Mouse (Mus musculus): Measurements from ENCODE around the gene Txnrd2.

Gene Txnrd2

DNA sequence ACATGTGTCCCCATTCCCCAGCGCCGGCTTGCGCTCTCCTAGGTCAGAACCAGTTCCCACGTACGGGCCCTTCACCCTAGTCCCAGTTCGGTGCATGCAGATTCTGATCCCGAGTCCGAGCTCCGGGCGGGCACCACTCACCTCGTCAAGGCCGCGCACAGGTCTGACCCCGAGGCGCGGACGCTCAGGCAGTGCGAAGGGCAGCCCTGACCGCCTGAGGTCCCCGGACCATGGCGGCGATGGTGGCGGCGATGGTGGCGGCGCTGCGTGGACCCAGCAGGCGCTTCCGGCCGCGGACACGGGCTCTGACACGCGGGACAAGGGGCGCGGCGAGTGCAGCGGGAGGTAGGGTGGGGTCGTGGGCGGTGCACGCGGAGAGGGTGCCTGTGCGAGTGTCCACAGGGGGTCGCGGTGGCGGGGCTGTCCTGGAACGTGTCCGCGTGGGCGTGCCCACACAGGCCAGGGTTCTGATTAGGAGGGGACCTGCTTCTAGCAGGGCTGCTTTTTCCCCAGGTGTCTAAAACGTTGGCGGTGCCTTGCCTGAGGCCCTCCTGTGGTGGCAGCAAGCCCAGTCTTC lies at the start of gene Txnrd2:
Gene Txnrd2, plus strand, starts transcription at position 170 of the 577 bp plus-strand sequence.
- no peak for DNase-seq (ENCODE audit: extremely low spot score, low read depth, low spot score)

GRCm38 (mm10) chr16:18377203-18377602 lies 49.0 kb upstream of the Txnrd2 start:
- no peak for DNase-seq (ENCODE audit: extremely low spot score, low read depth, low spot score)

DNA sequence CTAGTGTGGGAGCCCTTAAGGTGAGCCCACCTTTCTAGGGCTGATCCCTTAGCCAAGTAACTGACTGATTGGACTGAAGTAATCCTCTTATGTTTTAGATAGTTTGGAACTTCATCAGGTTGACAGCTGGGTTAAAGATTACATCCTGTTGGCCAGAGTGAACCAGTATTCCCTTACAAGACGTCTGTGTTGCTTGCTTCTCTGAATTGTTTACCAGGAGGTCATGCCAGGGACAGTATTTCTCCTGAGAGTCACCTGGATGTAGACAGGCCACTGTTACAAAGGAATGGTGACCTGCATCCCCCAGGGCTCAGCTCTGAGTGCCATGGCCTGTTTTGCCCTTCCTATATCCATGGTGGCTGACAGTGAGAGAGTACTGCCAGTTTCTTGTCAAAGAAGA lies 47.7 kb upstream of the Txnrd2 start:
- no peak for DNase-seq (ENCODE audit: extremely low spot score, low read depth, low spot score)

GRCm38 (mm10) chr16:18379338-18380001 lies 46.7 kb upstream of the Txnrd2 start:
- DNase-seq (ENCODE audit: extremely low spot score, low read depth, low spot score) = no peak

GRCm38 (mm10) chr16:18380495-18381063 lies 45.6 kb upstream of the Txnrd2 start:
- no peak for DNase-seq (ENCODE audit: extremely low spot score, low read depth, low spot score)

- no peak for DNase-seq (ENCODE audit: extremely low spot score, low read depth, low spot score)
Measured at GRCm38 (mm10) chr16:18381621-18382258, 44.4 kb upstream of the Txnrd2 start.

DNA sequence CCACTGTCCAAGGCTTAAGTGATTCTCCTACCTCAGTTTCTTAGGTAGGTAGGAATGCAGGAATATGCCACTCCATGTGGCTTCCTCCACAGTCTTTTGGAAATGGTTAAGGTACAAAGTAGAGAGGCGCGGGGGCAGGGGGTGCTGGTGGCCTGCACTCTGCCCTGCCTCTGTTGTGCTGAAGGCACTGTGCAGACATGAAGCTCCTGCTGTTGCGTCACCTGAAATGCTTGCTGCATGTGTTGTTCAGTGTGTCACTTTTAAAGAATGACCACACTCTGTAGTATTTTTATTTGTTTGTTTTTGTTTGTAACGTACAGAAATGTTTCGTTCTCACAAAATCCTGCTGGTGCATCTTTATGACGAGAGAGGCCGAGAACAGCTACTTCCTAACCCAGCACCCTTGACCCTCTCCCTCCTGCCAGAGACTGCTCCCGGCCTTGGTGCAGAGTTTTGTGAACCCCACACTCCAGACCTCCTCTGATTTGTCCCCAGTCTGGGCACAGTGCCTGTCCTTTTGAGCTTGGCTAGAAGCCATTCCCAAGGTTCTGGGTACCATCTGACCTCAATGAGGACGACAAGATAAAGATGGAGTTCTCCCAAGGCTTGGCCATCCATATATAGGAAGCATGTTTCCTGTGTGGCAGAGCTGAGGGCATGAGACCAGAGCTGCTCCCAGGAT lies 43.0 kb upstream of the Txnrd2 start:
- no peak for DNase-seq (ENCODE audit: extremely low spot score, low read depth, low spot score)

- DNase-seq (ENCODE audit: extremely low spot score, low read depth, low spot score) = no peak
Measured at GRCm38 (mm10) chr16:18383756-18384155, 42.4 kb upstream of the Txnrd2 start.

DNA sequence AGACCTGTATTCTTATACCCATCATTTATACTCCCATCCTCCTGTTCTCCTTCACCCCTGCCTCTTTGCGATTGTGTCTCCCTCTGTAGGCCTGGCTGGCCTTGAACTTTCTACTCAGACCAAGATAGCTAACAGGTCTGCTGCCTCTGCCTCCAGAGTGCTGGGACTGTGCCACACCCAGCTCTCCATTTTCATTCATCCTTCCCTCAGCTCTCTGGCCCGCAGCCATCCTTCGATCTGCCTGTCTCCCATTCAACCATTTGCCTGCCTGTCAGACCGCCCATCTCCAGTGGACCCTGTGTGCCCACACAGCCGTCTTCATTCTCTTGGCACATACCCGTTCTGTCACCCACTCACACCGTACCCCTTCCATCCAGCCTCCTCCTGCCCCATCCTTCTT lies 42.0 kb upstream of the Txnrd2 start:
- DNase-seq (ENCODE audit: extremely low spot score, low read depth, low spot score) = no peak

DNA sequence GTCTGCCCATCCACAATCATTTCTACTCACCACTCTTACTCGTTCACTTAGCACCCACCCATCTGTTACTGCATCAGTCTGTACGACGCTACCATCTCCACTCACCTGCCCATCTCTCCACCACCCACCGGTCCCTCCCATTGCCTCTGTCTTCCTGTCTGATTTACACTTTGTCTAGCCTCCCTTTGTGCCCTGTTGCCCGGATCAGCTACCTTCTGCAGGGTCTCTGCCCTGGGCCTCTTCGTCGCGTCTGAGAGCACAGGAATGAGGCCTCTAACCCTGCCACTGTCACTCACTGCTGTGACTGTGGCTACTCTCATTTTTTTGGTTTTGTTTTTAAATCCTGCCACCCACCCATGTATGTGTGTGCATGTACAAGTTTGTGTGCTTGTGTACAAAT lies 41.5 kb upstream of the Txnrd2 start:
- DNase-seq (ENCODE audit: extremely low spot score, low read depth, low spot score) = no peak

DNA sequence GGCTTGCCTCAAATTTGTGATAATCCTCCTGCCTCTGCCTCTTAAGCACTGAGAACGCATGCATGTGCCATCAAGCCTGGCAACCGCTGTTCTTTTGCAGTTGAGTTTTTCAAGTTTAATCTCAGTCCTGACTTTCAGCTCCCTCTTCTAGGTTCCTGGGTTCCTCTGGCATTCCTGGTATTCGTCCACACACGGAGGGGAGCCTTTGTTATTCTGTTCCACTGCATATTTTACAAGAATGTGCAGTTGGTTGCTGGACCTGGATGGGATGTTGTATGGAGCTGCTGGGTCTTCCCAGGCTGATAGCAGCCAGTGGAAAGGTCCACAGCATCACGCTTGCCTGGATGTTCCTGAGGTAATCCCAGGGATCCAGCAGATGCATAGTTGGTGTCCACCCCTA lies 40.8 kb upstream of the Txnrd2 start:
- DNase-seq (ENCODE audit: extremely low spot score, low read depth, low spot score) = no peak

DNA sequence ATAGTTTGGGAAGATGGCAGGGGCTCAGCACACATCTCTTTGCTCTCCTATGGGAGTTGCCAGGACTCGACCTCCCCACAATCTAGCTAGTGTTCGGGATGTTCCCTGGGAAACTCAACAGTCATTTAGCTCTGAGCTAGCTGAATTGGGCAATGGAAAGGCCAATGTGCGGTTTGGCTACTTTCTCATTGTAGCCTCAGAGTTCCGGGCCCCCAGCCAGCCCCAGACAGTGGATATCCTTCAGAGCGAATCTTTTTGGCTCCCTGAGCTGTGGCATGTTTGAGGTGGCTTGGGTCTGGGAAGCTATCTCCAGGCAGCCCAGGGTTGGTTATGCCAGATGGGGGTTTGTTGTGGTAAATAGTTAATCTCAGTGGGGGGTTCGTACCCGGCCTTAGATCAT lies 39.7 kb upstream of the Txnrd2 start:
- DNase-seq (ENCODE audit: extremely low spot score, low read depth, low spot score) = no peak

GRCm38 (mm10) chr16:18386972-18387371 lies 39.2 kb upstream of the Txnrd2 start:
- no peak for DNase-seq (ENCODE audit: extremely low spot score, low read depth, low spot score)

- DNase-seq (ENCODE audit: extremely low spot score, low read depth, low spot score) = no peak
Measured at GRCm38 (mm10) chr16:18387704-18388582, 38.2 kb upstream of the Txnrd2 start.

DNA sequence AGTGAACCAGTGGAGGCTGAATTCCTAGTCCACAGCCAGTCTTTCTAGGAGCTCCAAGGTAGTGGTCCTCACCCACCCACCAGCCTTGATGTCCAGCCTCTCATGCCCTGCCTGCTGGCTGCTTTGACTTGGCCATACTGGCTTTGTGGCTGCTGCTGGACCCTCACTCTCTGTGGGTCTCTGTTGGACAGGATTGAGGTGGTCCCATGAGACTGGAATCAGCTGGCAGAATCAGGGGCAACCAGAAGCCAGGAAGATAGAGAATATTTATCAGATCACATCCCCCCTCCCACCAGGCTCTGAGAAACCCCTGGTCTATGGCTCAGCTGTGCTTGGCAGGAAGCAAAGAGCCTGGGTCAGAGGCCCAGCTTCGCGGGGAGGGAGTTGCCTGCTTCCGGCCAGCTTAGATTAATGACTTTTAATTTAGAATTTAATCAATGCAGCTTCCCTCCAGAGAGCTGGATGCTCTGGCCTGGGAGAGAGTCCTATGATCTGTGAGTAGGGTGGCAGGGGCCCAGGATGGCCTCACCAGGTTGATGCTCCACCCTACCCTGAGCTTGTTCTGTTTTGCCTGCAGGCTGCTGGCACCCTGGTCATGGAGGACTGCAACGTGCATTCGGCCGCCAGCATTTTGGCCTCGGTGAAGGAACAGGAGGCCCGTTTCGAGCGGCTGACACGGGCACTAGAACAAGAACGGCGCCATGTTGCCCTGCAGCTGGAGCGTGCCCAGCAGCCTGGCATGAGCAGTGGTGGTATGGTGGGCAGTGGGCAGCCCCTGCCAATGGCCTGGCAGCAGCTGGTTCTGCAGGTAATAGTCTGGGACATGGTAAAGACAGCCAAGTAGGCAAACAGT lies 37.4 kb upstream of the Txnrd2 start:
- DNase-seq (ENCODE audit: extremely low spot score, low read depth, low spot score) = no peak

GRCm38 (mm10) chr16:18390399-18390798 lies 35.8 kb upstream of the Txnrd2 start:
- no peak for DNase-seq (ENCODE audit: extremely low spot score, low read depth, low spot score)

DNA sequence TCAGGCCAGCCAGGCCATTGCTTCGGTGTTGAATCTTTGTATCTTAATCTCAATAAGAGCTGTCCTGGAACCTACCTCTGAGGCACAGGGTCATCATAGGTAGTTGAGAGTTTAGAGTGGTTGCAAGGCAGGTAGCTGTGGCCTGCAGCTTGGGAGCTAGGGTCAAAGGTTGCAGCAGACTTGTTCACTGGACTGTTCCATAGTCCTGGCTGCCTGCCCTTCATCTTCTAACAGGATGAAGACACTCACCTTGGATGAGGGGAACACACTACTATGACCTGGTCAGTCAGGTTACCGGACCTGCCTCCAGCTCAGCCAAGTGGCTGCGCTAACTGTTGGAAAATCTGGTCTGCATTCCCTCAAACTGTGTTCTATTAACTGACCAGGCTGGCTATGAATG lies 35.1 kb upstream of the Txnrd2 start:
- DNase-seq (ENCODE audit: extremely low spot score, low read depth, low spot score) = no peak

GRCm38 (mm10) chr16:18391728-18392127 lies 34.5 kb upstream of the Txnrd2 start:
- no peak for DNase-seq (ENCODE audit: extremely low spot score, low read depth, low spot score)
